Mouse (Mus musculus): ENCODE results near the gene Olfr906. TPM values are rescaled to one million over a fixed set of nuclear protein-coding genes. Genes with fewer than 3 reads are reported as not detected.

Gene Olfr906
- polyA plus RNA-seq (2021), result not detected

- ChIA-PET POLR2A (no interaction called here), CTCF (no interaction called here)
- no peaks in the 10 kb centered on the region for H3K27me3 ChIP-seq
- ATAC-seq, result no peak
- TF ChIP-seq CTCF (IDR thresholded peaks at IDR 0.05), result no peak
- in situ Hi-C loops (cut with MboI; ENCODE audit: low pct_unique_long_range_greater_than_20kb), result no loop called here
- no peak for DNase-seq (ENCODE audit: low read depth, low spot score)
Observed at GRCm38 (mm10) chr9:38486785-38487184, at the start of gene Olfr906. Gene Olfr906, plus strand, starts transcription at chr9:38487085.

GRCm38 (mm10) chr9:38447352-38447751 is 39.5 kb upstream of the Olfr906 start, which contains the start of gene Olfr902:
Gene Olfr902, plus strand, starts transcription at chr9:38447652.
- DNase-seq (ENCODE audit: low read depth, low spot score), result no peak
- POLR2A ChIA-PET, result no interaction called here
- H3K27me3 ChIP-seq, result no peaks in the 10 kb centered on the region
- no peak for ATAC-seq
- CTCF ChIA-PET, result no interaction called here
- TF ChIP-seq CTCF (IDR thresholded peaks at IDR 0.05), result no peak
- in situ Hi-C loops (cut with MboI; ENCODE audit: low pct_unique_long_range_greater_than_20kb), result no loop called here

- no peak for DNase-seq (ENCODE audit: low read depth, low spot score)
- no peak for TF ChIP-seq CTCF (IDR thresholded peaks at IDR 0.05)
- POLR2A ChIA-PET, result interaction anchor here (0.6 kb wide), 1 partner anchor 378 kb away, joined by 3 read pairs; no protein-coding TSS in a partner anchor
- in situ Hi-C loops (cut with MboI; ENCODE audit: low pct_unique_long_range_greater_than_20kb), result no loop called here
- no peaks in the 10 kb centered on the region for H3K27me3 ChIP-seq
- CTCF ChIA-PET, result no interaction called here
- no peak for ATAC-seq
Observed at GRCm38 (mm10) chr9:38462844-38463243, 24.0 kb upstream of the Olfr906 start, which contains the start of gene Olfr904. Gene Olfr904, plus strand, starts transcription at chr9:38463144.

- POLR2A ChIA-PET, result no interaction called here
- CTCF ChIA-PET, result no interaction called here
- DNase-seq (ENCODE audit: low read depth, low spot score) (no peak), ATAC-seq (no peak)
- no peaks in the 10 kb centered on the region for H3K27me3 ChIP-seq
- in situ Hi-C loops (cut with MboI; ENCODE audit: low pct_unique_long_range_greater_than_20kb), result no loop called here
- no peak for TF ChIP-seq CTCF (IDR thresholded peaks at IDR 0.05)
Observed at GRCm38 (mm10) chr9:38470807-38471206, 16.1 kb upstream of the Olfr906 start, which contains the start of gene Olfr905. Gene Olfr905, plus strand, starts transcription at chr9:38471107.

- TF ChIP-seq CTCF (IDR thresholded peaks at IDR 0.05), result no peak
- ChIA-PET CTCF (no interaction called here), POLR2A (no interaction called here)
- in situ Hi-C loops (cut with MboI; ENCODE audit: low pct_unique_long_range_greater_than_20kb), result no loop called here
- DNase-seq (ENCODE audit: low read depth, low spot score), result no peak
- H3K27me3 ChIP-seq, result no peaks in the 10 kb centered on the region
- ATAC-seq, result no peak
Observed at GRCm38 (mm10) chr9:38495501-38495900, 8.6 kb downstream of the Olfr906 start, which contains the start of gene Olfr907. Gene Olfr907, plus strand, starts transcription at chr9:38495801.

- no peak for ATAC-seq
- in situ Hi-C loops (cut with MboI; ENCODE audit: low pct_unique_long_range_greater_than_20kb), result no loop called here
- no peaks in the 10 kb centered on the region for H3K27me3 ChIP-seq
- ChIA-PET POLR2A (no interaction called here), CTCF (interaction anchor here (1.3 kb wide), 1 partner anchor 12 kb away, joined by 3 read pairs; no protein-coding TSS in a partner anchor)
- TF ChIP-seq CTCF (IDR thresholded peaks at IDR 0.05), result no peak
- no peak for DNase-seq (ENCODE audit: low read depth, low spot score)
Observed at GRCm38 (mm10) chr9:38512353-38512752, 25.5 kb downstream of the Olfr906 start.

GRCm38 (mm10) chr9:38521280-38521679 is 34.4 kb downstream of the Olfr906 start, which contains the start of gene Olfr911-ps1:
Gene Olfr911-ps1, plus strand, starts transcription at chr9:38521580.
- TF ChIP-seq CTCF (IDR thresholded peaks at IDR 0.05), result no peak
- no peaks in the 10 kb centered on the region for H3K27me3 ChIP-seq
- ATAC-seq (no peak), DNase-seq (ENCODE audit: low read depth, low spot score) (no peak)
- ChIA-PET POLR2A (no interaction called here), CTCF (no interaction called here)
- in situ Hi-C loops (cut with MboI; ENCODE audit: low pct_unique_long_range_greater_than_20kb), result no loop called here

GRCm38 (mm10) chr9:38537549-38537948 is 50.7 kb downstream of the Olfr906 start, which contains the start of gene Olfr910:
Gene Olfr910, plus strand, starts transcription at chr9:38537849.
- DNase-seq (ENCODE audit: low read depth, low spot score) (no peak), ATAC-seq (no peak)
- in situ Hi-C loops (cut with MboI; ENCODE audit: low pct_unique_long_range_greater_than_20kb), result no loop called here
- TF ChIP-seq CTCF (IDR thresholded peaks at IDR 0.05), result no peak
- CTCF ChIA-PET, result no interaction called here
- POLR2A ChIA-PET, result no interaction called here
- no peaks in the 10 kb centered on the region for H3K27me3 ChIP-seq

Other genes with a start within 250 kb of the Olfr906 start
- not detected for gene Olfr143, start 234.3 kb upstream of the Olfr906 start, polyA plus RNA-seq (2021)
- not detected for gene Olfr895, start 219.2 kb upstream of the Olfr906 start, polyA plus RNA-seq (2021)
- gene Olfr896-ps1, start 196.0 kb upstream of the Olfr906 start, polyA plus RNA-seq (2021), result not detected
- not detected for gene Olfr25, start 158.0 kb upstream of the Olfr906 start, polyA plus RNA-seq (2021)
- not detected for gene Olfr898, start 138.7 kb upstream of the Olfr906 start, polyA plus RNA-seq (2021)
- not detected for gene Olfr250, start 120.2 kb upstream of the Olfr906 start, polyA plus RNA-seq (2021)
- gene Olfr251, start 110.0 kb upstream of the Olfr906 start, polyA plus RNA-seq (2021), result not detected
- gene Olfr147, start 85.4 kb upstream of the Olfr906 start, polyA plus RNA-seq (2021), result not detected
- not detected for gene Olfr901, start 57.6 kb upstream of the Olfr906 start, polyA plus RNA-seq (2021)
- gene Olfr902, start 39.4 kb upstream of the Olfr906 start, polyA plus RNA-seq (2021), result not detected
- not detected for gene Olfr904, start 23.9 kb upstream of the Olfr906 start, polyA plus RNA-seq (2021)
- 0.05 TPM for gene Olfr905, start 16.0 kb upstream of the Olfr906 start, polyA plus RNA-seq (2021)
- gene Olfr907, start 8.7 kb downstream of the Olfr906 start, polyA plus RNA-seq (2021), result not detected
- not detected for gene Olfr911-ps1, start 34.5 kb downstream of the Olfr906 start, polyA plus RNA-seq (2021)
- not detected for gene Olfr910, start 50.8 kb downstream of the Olfr906 start, polyA plus RNA-seq (2021)
- gene Olfr912, start 93.1 kb downstream of the Olfr906 start, polyA plus RNA-seq (2021), result not detected
- not detected for gene Olfr913, start 105.7 kb downstream of the Olfr906 start, polyA plus RNA-seq (2021)
- gene Olfr914, start 118.0 kb downstream of the Olfr906 start, polyA plus RNA-seq (2021), result not detected
- gene Olfr916, start 172.8 kb downstream of the Olfr906 start, polyA plus RNA-seq (2021), result not detected
- gene Olfr917, start 178.8 kb downstream of the Olfr906 start, polyA plus RNA-seq (2021), result not detected
- not detected for gene Olfr918, start 187.5 kb downstream of the Olfr906 start, polyA plus RNA-seq (2021)
- not detected for gene Olfr919, start 216.6 kb downstream of the Olfr906 start, polyA plus RNA-seq (2021)
- gene Vwa5a, start 231.2 kb downstream of the Olfr906 start, polyA plus RNA-seq (2021), result 61.4 TPM